Mouse (Mus musculus) common myeloid progenitor, adult 5-6 weeks (primary cell): ENCODE results near the gene Trabd. TPM values are rescaled to one million over a fixed set of nuclear protein-coding genes. Genes with fewer than 3 reads are reported as not detected.

Experiments
- ATAC-seq: replicated peaks from 2 replicates; pipeline ENCODE4 v1.8.0; 2016; ENCODE audit warnings: low read depth, mild to moderate bottlenecking, moderate TSS enrichment, inconsistent platforms; ENCODE audit not compliant: poor library complexity, severe bottlenecking
- total RNA-seq: library from RNA; stranded (forward); fragments of 200-1000, 187-1606 nt; gene quantifications from 2 replicates; pipeline ENCODE4 v1.2.3, GENCODE M21; 2017

The Trabd gene
- total RNA-seq, 1 experiment from 2014 or later, result 20.5 TPM

DNA sequence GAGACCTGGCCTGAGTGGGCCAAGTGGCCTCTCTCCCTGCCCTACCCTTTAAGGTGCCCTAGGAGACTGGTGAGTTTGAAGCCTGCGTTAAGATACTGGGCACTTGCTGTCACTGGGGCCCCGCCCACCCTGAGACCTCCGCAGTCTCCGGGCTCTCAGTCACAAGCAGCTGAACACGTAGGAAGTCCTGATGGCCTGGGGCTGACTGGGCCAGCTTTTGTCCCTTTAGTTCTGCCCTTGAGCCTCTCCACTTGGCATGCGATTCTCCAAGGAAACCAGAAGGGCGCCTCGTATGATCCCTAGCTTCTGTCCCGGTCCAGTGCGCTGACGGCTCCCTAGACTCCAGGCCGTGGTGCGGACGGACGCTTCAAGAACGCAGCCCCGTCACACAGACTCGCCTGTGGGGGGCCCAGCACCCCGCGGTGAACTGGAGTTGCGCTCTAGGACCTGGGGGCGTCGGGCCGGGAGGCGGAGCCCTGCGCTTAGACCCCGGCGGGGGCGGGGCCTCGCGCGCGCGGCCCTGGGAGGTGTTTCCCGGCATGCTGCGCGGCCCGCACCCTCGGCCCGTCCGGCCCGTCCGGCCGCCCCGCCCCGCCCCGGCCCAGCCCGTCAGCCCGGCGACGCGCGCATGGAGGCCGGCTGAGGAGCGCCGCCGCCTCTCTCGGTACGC is 689 bp downstream of the Trabd start:
- peak; percentile 62 for ATAC-seq

DNA sequence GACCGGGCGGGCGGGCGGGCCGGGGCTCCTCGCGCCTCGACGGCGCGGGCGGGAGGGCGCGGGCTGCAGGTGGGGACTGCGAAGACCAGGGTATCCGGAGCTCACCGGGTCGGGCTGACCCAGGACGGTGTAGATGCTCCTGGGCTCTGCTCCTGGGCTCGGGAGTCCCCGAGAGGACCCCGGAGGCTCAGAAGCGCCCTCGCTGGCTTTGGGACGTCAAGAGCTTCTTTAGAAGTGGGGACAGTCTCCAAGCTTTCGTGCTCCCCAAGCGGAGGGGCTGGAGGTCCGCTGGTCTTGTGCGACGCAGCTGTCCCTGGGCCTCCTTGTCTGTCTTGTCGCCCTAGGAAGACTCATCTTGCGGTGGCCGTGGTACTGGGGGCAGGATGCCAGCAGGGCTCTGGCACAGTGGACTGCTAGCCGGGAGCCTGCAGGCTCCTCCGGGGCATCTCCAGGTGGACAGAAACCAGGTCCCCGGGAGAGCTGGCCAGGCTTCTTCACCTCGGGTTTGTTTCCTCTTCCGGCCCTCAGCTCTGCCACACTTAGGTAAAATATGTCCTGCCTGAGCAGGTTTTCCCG is 1.3 kb downstream of the Trabd start:
- ATAC-seq, result no peak

DNA sequence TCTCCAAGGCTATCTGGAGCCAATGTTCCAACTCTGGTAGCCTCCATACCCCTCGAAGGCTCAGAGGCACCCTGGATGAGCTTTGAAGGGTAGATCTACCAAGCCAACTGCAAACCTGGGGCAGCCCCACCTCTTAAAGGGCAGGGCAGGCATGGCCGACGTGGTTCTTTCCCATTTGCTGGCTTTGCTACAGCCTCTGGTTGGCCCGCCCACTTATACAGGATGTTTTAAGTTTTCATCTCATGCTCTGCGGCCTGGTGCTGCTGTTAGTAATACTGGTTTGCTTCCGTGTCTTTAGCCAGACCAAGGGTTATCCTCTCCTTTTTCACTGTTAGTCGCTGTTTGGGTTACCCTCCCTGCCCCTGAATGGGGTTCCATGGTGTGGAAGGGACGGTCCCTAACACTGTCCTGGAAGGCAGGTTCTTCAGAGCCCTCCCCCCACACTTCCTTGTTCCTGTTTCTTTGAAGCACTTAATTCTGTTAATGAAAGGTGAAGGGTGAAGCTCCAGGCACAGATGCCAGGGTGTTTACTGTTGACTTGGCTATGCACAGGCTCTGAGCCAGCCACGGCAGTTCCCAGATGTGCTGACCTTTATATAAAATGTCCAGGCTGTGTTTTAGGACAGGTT is 3.4 kb downstream of the Trabd start:
- peak; percentile 71 for ATAC-seq

DNA sequence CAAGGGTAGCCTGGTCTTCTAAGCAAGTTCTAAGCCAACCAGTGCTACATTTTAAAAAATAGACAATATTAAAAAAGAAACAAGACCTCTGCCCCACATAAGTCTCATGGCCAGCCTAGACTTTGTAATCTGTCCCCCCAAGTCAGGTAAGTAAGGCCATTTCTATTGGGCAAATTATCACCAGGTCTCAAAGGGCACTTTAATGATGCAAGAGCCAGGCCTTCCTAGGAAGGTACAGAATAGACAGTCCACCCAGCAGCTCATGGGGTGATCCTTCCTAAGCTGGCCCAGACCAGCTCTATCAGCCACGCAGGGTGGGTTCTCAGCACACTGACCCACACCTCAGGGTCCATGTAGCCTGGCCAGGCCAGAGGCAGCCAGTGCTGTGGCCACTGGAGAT is 9.0 kb downstream of the Trabd start:
- ATAC-seq, result no peak

DNA sequence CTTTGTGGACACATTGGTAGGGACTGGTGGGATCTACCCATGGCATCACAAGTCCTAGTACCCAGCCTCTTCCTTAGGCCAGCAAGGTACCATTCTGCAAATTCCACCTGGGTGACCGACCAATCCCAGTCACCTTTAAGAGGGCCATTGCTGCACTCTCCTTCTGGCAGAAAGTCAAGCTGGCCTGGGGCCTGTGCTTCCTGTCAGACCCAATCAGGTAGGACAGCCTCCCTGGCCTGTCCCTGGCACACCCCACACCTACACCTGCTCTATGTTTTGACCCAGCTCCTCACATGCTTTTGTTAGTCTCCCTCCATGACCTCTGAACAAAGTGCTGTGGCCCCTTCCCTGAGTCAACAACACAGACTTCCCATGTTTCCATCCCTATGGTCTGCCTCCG is 9.9 kb downstream of the Trabd start:
- ATAC-seq, result no peak

DNA sequence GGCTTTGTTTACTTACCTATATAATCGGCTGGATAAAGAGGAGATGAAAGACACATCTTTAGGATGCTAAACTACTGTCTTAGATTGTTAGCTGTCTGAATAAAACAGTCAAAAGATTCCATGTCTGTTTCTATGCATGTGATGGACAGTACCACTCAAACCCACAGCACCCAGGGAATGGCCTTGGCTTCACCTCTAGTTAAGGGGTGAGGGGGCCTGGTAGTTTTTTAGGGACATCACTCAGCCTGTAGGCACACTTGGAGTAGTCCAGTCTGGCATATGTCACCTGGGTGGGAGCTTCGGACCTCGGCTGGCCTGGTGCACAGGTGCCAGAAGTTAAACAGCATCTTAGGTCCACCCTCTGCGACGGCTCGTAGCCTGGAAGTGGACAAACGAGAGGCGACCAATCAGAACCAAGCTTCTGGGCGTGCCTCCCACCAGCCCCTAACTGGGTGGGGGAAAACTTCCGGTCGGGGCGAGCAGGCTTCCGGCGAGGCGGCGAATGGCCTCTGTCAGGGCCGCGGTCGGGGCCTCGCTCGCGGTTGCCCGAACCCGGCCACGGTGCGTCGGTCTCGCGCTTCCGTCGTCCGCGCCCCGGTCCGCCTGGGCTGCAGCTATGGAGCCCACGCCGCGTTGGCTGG is 13.8 kb downstream of the Trabd start, which contains the start of gene Selenoo:
TSS of gene Selenoo (plus strand) at position 478 of the 641 bp plus-strand sequence.
- ATAC-seq, result peak; percentile 95

DNA sequence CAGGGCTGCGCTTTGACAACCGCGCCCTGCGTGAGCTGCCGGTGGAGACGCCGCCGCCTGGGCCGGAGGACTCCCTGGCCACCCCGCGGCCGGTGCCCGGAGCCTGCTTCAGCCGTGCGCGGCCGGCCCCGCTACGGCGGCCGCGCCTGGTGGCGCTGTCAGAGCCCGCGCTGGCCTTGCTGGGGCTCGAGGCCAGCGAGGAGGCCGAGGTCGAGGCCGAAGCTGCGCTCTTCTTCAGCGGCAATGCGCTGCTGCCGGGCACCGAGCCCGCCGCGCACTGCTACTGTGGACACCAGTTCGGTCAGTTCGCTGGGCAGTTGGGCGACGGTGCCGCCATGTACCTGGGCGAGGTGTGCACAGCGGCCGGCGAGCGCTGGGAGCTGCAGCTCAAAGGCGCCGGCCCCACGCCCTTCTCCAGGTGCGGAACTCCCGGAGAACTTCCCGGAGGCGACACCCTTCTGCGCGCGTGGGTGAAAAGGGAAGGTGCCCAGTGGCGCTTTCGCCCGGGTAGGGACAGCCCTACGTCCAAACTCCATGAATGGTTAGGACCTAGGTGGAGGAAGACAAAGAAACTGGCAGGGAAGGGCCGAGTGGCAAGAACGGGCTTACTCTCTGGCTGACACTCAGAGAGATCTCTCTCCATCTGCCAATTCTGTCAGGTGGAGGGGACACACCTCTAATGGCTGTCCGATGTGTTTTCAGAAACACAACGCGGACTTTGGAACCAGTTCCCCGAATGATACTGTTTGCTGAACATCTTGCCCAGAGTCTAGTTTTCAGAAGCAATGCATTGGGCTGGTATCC is 14.5 kb downstream of the Trabd start:
- ATAC-seq, result no peak

DNA sequence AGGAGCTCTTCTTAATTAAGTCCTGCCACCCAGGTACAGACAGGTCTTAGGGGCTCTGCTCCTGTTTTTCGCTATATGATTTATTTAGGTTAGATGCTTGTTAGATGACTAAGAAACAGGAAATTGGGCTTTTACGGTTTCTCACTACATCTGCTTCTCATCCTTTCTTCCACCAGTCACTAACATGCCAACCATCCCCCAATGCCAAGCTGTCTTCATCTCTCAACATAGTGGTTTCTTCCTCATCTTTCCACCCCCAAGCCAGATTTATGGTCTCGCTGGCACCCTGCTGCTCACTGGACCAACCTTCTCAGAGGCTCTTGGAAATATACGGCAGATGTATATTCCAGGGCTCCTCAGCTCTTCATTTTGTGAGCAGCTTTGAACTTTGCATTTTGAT is 15.7 kb downstream of the Trabd start:
- no peak for ATAC-seq

DNA sequence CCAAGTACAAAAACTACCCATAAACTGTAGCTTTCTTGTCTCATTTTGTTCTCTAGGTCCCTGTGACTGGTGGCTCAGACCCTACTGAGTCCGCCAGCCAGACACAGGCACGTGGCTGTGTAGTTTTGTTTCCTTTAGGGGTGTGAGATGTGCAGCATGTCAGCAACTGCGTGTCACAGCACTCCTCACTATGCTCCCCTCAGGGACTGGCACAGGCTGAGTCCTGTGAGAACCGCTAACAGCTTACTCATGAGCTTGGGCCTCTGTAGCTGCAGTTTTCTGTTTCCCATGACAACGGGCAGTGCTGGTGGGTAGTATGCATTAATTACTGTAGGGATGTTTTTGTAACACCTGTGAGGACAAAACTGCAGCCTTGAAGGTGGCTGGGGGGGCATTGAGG is 17.3 kb downstream of the Trabd start:
- ATAC-seq, result no peak

DNA sequence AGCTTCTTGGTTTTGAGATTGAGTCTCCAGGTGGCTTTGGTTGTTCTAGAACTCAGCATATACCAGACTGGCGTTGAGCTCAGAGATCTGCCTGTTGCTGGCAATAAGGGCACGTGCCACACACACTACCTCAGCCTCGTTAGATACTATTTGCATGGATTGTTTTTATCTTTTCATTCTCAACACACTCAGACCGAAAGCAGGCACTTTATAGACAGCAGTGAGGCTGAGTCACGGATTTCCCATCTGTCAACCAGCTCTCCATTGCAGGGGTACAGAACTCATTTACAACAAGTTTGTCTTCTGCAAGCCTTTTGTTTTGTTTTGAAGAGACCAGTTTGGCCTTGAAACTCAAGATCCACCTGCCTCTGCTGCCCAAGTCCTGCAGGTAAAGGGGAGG is 22.5 kb downstream of the Trabd start:
- ATAC-seq, result no peak

DNA sequence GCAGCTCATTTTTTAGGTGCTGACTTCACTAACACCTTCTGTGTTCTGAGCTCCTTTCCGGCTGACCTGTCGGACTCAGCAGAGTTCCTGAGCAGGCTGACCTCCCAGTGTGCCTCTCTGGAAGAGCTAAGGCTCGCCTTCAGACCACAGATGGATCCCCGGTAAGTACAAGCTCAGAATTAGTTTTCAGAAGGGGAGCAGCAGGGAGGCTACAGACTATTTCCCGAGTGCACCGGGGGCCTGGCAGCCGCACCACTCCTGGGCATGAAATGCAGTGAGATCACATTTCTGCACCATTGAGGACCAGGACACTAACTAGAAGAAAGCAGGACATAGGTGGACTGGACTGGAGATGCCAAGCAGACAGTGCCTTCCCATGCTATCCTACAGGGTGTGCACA is 23.7 kb downstream of the Trabd start:
- ATAC-seq, result no peak

DNA sequence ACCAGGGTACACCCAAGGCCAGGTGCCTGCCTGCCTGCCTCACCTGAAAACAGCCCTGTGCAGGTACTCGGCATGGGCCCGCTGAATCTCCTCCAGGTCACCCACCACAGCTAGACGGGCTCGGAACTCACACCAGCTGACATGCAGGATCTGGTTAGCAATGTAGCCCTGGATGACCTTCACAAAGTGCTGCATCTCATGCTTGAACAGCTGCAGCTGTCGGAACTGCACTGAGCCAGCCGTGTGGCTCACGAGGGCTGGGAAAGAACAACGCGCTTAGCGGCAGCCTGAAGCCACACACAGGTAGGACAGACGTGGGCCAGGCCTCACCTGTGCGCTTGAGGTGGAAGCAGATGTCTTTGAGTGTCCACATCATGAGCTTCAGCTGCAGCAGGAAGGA is 25.9 kb downstream of the Trabd start:
- ATAC-seq, result no peak

DNA sequence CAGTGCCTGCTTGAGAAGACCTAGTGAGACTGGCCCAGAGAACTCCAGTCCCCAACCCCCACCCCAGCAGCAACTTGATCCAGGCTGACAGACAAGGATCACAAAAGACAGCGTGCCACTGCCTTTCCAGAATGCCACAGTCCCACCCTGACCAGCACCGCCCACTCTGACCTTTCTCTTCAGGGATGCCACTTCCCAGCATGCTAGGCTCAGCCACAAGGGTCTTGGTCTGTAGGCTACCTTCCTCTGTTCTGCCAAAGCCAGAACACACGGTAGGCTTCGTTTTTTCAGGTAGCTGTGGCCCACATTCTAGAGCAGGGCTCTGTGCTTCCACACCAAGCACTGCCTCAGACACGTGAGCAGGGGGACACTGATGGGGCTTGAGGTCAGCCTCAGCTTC is 27.7 kb downstream of the Trabd start:
- no peak for ATAC-seq

DNA sequence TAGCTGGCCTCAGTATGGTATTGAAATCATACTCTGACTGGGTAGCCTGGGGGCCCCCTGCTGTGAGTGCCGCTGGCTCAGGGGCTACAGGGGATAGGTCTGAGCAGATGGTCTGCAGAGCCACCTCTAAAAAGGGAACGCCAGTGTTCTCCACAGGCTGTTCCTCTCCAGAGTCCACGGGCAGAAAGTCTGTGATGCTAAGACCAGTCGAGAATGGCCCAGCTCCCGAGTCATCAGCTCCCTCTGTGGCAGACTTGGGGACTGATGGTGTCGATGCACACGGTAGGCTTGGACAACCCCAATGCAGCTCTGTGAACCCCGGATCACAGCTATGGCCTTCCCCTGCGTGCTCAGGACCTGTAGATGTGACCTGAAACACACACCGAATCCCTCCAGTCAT is 29.0 kb downstream of the Trabd start:
- ATAC-seq, result no peak

DNA sequence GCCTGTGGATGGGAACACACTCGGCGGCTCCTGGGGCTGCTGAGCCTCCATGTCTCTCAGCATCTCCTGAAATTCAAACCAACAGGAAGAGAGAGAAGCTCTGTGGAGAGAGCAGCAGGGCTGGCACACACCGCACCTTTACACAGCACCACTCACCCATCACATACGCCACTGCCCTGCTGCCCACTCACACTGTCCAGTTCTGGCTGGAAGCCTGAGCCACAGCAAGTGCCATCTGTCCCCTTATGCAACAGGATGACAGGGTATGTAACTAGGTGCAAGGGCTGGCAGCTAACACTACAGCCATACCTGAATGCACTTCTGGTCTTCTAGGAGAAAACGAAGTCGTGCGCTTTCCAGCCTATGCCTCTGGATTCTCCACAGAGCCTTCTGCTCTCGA is 29.5 kb downstream of the Trabd start:
- no peak for ATAC-seq

DNA sequence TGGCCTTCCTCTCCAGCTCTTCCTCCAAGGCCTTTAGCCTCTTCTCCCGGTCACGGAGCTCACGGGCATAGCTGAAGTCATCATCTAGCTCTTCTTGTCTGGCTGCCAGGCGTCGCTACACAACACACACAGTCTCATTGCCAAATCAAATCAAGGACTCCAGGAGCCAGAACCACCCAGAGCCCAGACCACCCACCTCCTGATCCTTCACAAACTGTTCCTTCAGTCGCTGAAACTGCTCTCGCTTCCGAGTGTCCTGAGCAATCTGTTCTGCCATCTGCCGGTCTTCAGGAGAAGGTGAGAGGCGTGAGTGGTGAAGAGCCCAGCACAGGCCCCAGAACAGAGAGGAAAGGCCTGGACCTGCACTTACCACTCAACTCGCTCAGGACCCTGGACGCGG is 31.1 kb downstream of the Trabd start:
- ATAC-seq, result no peak

DNA sequence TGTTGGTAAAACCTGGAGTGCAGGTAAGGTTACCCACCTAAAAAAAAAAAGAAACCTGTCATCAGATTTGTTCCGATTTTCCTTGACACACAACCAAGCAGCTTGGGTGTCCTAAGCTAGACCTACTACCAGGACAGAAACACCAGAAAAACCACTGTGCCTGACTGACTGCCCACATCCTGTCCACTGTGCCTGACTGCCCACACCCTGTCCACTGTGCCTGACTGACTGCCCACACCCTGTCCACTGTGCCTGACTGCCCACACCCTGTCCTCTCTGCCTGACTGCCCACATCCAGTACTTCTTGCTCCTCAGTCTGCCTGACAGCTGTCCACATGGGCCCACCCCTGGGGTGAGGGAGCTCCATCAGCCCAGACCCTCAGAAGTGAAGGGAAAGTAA is 32.1 kb downstream of the Trabd start:
- no peak for ATAC-seq

DNA sequence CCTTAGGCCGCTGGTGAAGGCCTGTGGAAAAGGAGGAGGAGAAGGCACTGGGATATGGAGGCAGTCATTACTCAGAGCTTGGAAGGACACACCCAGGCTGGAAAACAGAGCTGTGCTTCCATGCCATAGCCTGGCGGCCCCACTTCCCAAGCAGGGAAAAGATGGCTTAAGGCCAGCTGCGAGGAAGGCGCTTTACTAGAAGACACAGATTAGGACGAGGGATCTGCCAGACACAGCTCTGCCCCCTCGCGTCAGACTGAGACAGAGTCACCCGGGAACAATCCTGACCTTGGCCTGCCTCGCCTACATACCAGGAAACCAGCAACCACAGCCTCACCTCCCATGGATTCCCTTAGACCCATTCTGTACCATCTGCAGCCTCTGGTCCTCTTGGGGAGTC is 35.2 kb downstream of the Trabd start:
- ATAC-seq, result no peak

DNA sequence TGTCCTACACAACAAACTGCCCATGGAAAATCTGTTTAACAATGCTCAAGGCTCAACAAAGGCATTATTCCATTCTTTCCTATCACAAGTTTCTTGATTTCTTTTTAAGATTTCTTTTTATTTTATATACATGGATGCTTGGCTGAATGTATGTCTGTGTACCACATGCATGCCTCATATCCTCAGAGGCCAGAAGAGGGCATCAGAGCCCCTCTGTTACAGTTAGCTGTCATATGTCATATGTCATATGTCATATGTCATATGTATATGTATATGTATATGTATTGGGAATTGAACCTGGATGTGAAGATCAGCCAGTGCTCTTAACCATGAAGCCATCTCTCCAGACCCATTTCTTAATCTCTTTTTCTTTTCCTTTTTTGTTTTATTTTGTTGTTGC is 43.1 kb downstream of the Trabd start:
- ATAC-seq, result 0 out of 2 replicates have a peak, but pooled peaks have one; percentile 37

DNA sequence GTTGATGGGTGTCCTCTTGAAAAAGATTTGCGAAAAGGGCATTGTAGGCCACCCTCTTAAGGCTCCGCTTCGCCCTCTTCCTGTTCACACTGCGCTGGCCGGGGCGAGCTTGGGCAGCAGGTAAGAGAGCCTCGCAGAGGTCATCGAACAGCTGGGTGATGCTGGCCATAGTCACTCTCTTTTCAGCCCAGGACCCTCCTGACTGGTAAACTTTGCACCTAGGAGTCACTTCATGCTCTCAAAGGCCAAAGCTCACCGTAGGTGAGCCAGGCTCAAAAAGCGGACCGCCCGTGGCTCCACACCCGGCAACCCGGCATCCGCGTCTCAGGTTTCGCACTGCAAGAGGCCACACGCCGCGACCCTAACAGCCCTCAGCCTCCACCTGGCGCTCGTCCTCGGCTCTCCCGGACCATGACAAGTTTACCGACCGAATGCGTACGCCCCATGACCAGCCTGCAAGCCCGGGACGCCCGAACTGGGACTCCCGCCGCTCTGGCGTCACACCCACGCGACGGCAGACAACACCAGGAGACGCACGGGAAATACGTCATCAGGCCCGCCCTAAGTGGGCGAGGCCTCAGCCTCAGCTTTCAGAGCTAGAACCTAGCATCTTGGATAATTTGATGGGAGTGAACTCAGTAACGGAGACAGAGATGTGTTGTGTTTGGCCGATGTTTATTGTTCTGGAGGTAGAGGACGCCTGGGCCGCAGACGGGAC is 47.9 kb downstream of the Trabd start, which contains the start of gene Tubgcp6:
TSS of gene Tubgcp6 (minus strand) at position 464 of the 718 bp plus-strand sequence.
- peak; percentile 96 for ATAC-seq
